ENCODE assay signal across 8 mouse cellular contexts in the genomic region with DNA sequence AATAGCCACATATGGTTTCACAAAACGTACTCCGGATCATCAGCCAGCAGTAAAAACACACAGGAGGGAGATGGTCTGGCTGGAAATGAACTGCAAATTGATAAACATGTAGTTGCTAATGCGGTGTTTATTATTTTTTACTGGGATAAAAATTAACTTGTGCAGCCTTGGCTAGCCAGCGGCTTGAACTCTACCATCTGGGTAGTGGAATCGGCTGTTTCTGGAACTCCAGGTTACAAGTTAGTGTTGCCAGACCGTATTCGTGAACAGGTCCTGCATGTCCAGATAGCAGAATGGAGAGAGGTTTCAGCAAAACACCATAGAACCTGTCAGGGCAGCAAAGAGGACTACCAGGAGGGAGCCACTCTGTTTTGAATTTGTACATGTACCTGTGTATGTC.
DNase-seq lines count a peak whose midpoint lies in the region; ATAC-seq lines count a peak whose summit lies in the region.

No protein-coding gene starts in this region.

- peaks cover 32 to 55% of the 10 kb centered on the region in 2 experiments for H3K4me1 ChIP-seq in heart, embryonic 14.5 days (ENCODE audit: control insufficient read depth in 2 of 2, insufficient read depth in 2 of 2, low read length in 2 of 2)
- H3K4me1 ChIP-seq in embryonic facial prominence, embryonic 13.5 days = peaks cover 58% of the 10 kb centered on the region
- H3K4me1 ChIP-seq in kidney, embryonic 16.5 days (ENCODE audit: insufficient read depth, low read length) = peaks cover 57% of the 10 kb centered on the region
- H3K4me1 ChIP-seq in midbrain, embryonic 15.5 days = peaks cover 29% of the 10 kb centered on the region

- H3K9me3 ChIP-seq in heart, embryonic 14.5 days (ENCODE audit: control insufficient read depth, low read length) = no peaks in the 10 kb centered on the region
- no peaks in the 10 kb centered on the region for H3K9me3 ChIP-seq in embryonic facial prominence, embryonic 13.5 days
- no peaks in the 10 kb centered on the region for H3K9me3 ChIP-seq in kidney, embryonic 16.5 days (ENCODE audit: low read length)
- no peaks in the 10 kb centered on the region for H3K9me3 ChIP-seq in midbrain, embryonic 15.5 days

- H3K9ac ChIP-seq in heart, embryonic 14.5 days (ENCODE audit: low read length) = 0 out of 2 replicates have a peak overlapping the region, but pooled peaks have one; percentile 10
- no peak overlapping the region for H3K9ac ChIP-seq in embryonic facial prominence, embryonic 13.5 days
- H3K9ac ChIP-seq in kidney, embryonic 16.5 days (replicated peaks; ENCODE audit: low read length) = 0 out of 2 replicates have a peak overlapping the region, but pooled peaks have one; percentile 0
- H3K9ac ChIP-seq in midbrain, embryonic 15.5 days = no peak overlapping the region

- intact Hi-C loops in heart, postnatal 14 days (cut with DNase I) = loop anchor here (2.0 kb wide), 2 partner anchors 79 to 341 kb away; no protein-coding TSS in a partner anchor

- H3K27me3 ChIP-seq in heart, embryonic 14.5 days (ENCODE audit: control insufficient read depth, insufficient read depth, low read length) = no peaks in the 10 kb centered on the region
- H3K27me3 ChIP-seq in embryonic facial prominence, embryonic 13.5 days = no peaks in the 10 kb centered on the region
- no peaks in the 10 kb centered on the region for H3K27me3 ChIP-seq in kidney, embryonic 16.5 days (ENCODE audit: insufficient read depth, low read length)
- no peaks in the 10 kb centered on the region for H3K27me3 ChIP-seq in midbrain, embryonic 15.5 days (replicated peaks)

- peak overlapping the region; percentile 95 for H3K27ac ChIP-seq in heart, embryonic 14.5 days (replicated peaks in 1 of 2; ENCODE audit: control insufficient read depth in 1 of 2, insufficient read depth in 1 of 2, low read depth in 2 of 2, low read length in 2 of 2)
- peak overlapping the region; percentile 88 for H3K27ac ChIP-seq in embryonic facial prominence, embryonic 13.5 days
- peak overlapping the region; percentile 93 for H3K27ac ChIP-seq in kidney, embryonic 16.5 days (ENCODE audit: low read length)
- H3K27ac ChIP-seq in midbrain, embryonic 15.5 days = peak overlapping the region; percentile 86

- H3K4me3 ChIP-seq in heart, embryonic 14.5 days (ENCODE audit: control insufficient read depth in 1 of 2, insufficient read depth in 1 of 2, low read depth in 1 of 2, low read length in 2 of 2) = no peak overlapping the region
- H3K4me3 ChIP-seq in embryonic facial prominence, embryonic 13.5 days = no peak overlapping the region
- H3K4me3 ChIP-seq in kidney, embryonic 16.5 days (ENCODE audit: low read length) = no peak overlapping the region
- no peak overlapping the region for H3K4me3 ChIP-seq in midbrain, embryonic 15.5 days

- WGBS in heart, embryonic 14.5 days = 87% methylated on average over 7 of the region's 7 CpGs
- 70% methylated on average over 7 of the region's 7 CpGs for WGBS in embryonic facial prominence, embryonic 13.5 days
- WGBS in kidney, embryonic 16.5 days = 59% methylated on average over 7 of the region's 7 CpGs
- 80% methylated on average over 7 of the region's 7 CpGs for WGBS in midbrain, embryonic 15.5 days

- no peaks in the 10 kb centered on the region for H3K36me3 ChIP-seq in heart, embryonic 14.5 days (ENCODE audit: control insufficient read depth, insufficient read depth, low read length)
- H3K36me3 ChIP-seq in embryonic facial prominence, embryonic 13.5 days = no peaks in the 10 kb centered on the region
- no peaks in the 10 kb centered on the region for H3K36me3 ChIP-seq in kidney, embryonic 16.5 days (ENCODE audit: insufficient read depth, low read length)
- no peaks in the 10 kb centered on the region for H3K36me3 ChIP-seq in midbrain, embryonic 15.5 days (replicated peaks)

- no peak overlapping the region for H3K4me2 ChIP-seq in heart, embryonic 14.5 days (ENCODE audit: low read length)
- no peak overlapping the region for H3K4me2 ChIP-seq in embryonic facial prominence, embryonic 13.5 days
- no peak overlapping the region for H3K4me2 ChIP-seq in kidney, embryonic 16.5 days (replicated peaks; ENCODE audit: low read depth, low read length)
- H3K4me2 ChIP-seq in midbrain, embryonic 15.5 days = no peak overlapping the region

- no peak for DNase-seq in heart, postnatal 14 days
- DNase-seq in right cerebral cortex, adult 2 months (ENCODE audit: low spot score in 2 of 2) = no peak
- DNase-seq in spleen, adult 18-20 months = no peak
- no peak for DNase-seq in right cerebral cortex, postnatal 25 days

- ATAC-seq in heart, embryonic 14.5 days (ENCODE audit: insufficient number of reproducible peaks, insufficient read depth, low FRiP score, low read depth) = no peak
- no peak for ATAC-seq in embryonic facial prominence, embryonic 13.5 days (ENCODE audit: insufficient number of reproducible peaks, insufficient read depth, low FRiP score, low TSS enrichment, low read depth)
- ATAC-seq in kidney, embryonic 16.5 days (ENCODE audit: low FRiP score, low TSS enrichment) = no peak
- no peak for ATAC-seq in midbrain, embryonic 15.5 days (replicated peaks)

Comparison
In these comparisons a context has a peak if more than half of its experiments do, and no peak if none do; other contexts are left out.
1. H3K9ac ChIP-seq: peak in heart, embryonic 14.5 days (single experiment) and kidney, embryonic 16.5 days (single experiment); none in embryonic facial prominence, embryonic 13.5 days (single experiment) and midbrain, embryonic 15.5 days (single experiment).
2. Peak in every context shown above with its lines, with median percentiles within 50 percentile points of each other: H3K27ac ChIP-seq.